Mouse (Mus musculus) lung, postnatal 36 days (tissue): ENCODE results near the gene Slc27a5.

Experiments used
- DNase-seq: peaks from one replicate; pipeline ENCODE4 v3.0.0; 2022; ENCODE audit warnings: mixed read lengths

Gene Slc27a5

GRCm38 (mm10) chr7:12980291-12980690 is 17.7 kb downstream of the Slc27a5 start:
- no peak for DNase-seq

GRCm38 (mm10) chr7:12979776-12980175 is 18.2 kb downstream of the Slc27a5 start:
- peak; percentile 44 for DNase-seq

- DNase-seq: no peak
Observed at GRCm38 (mm10) chr7:12978931-12979722, 18.9 kb downstream of the Slc27a5 start.

- DNase-seq: peak; percentile 100
Observed at GRCm38 (mm10) chr7:12977682-12978389, 20.2 kb downstream of the Slc27a5 start, which contains the start of gene Zfp446. TSS of gene Zfp446 (plus strand) at chr7:12977848.

- DNase-seq: no peak
Observed at GRCm38 (mm10) chr7:12970906-12971305, 27.1 kb downstream of the Slc27a5 start.

GRCm38 (mm10) chr7:12966104-12966845 is 31.7 kb downstream of the Slc27a5 start:
- peak; percentile 74 for DNase-seq

GRCm38 (mm10) chr7:12965678-12966091 is 32.3 kb downstream of the Slc27a5 start, which contains the start of gene Zfp324:
TSS of gene Zfp324 (plus strand) at chr7:12965838.
- peak; percentile 97 for DNase-seq

- peak; percentile 73 for DNase-seq
Observed at GRCm38 (mm10) chr7:12961511-12962141, 36.4 kb downstream of the Slc27a5 start.

GRCm38 (mm10) chr7:12959718-12960117 is 38.3 kb downstream of the Slc27a5 start:
- no peak for DNase-seq

GRCm38 (mm10) chr7:12958948-12959347 is 39.0 kb downstream of the Slc27a5 start:
- no peak for DNase-seq

GRCm38 (mm10) chr7:12957511-12957910 is 40.5 kb downstream of the Slc27a5 start:
- no peak for DNase-seq

GRCm38 (mm10) chr7:12954896-12955295 is 43.1 kb downstream of the Slc27a5 start:
- no peak for DNase-seq

- no peak for DNase-seq
Observed at GRCm38 (mm10) chr7:12949872-12950229, 48.1 kb downstream of the Slc27a5 start.

- peak; percentile 98 for DNase-seq
Observed at GRCm38 (mm10) chr7:12949032-12949871, 48.7 kb downstream of the Slc27a5 start.

- DNase-seq: peak; percentile 62
Observed at GRCm38 (mm10) chr7:12943488-12943887, 54.5 kb downstream of the Slc27a5 start.

- no peak for DNase-seq
Observed at GRCm38 (mm10) chr7:12940599-12940998, 57.4 kb downstream of the Slc27a5 start.
